Mouse (Mus musculus): ENCODE data around the gene Cd96. TPM values are rescaled to one million over a fixed set of nuclear protein-coding genes. Genes with fewer than 3 reads are reported as not detected.

Gene Cd96
- total and polyA plus RNA-seq, 3 experiments: not detected

DNA sequence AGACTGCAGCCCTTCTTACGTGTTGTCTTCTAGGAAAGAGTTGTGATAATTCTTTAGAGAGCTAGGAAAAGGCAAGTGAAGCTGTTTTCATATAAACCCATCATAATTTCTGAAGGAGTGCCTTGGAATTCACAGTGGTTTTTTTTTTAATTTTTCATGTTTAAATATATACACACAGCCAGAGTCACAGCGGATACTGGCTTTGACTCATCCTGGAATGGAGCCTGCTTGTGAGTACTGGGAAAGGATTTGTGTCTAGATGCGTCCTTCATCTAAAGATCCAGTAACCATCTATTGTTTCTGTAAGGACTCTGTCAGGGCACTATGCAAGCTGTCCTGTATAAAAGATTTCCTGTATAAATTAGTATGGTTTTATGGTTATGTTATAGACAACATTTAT lies 52.1 kb downstream of the Cd96 start:
- no peaks in the 10 kb centered on the region for H3K79me2 ChIP-seq (ENCODE audit: control insufficient read depth, insufficient read depth, low read length, poor library complexity)
- TF ChIP-seq TBP (IDR thresholded peaks at IDR 0.05; ENCODE audit: low read depth, low read length) (no peak), HCFC1 (IDR thresholded peaks at IDR 0.05; ENCODE audit: low read depth, low read length) (no peak), ELF1 (IDR thresholded peaks at IDR 0.05; ENCODE audit: low read depth, low read length) (no peak)

DNA sequence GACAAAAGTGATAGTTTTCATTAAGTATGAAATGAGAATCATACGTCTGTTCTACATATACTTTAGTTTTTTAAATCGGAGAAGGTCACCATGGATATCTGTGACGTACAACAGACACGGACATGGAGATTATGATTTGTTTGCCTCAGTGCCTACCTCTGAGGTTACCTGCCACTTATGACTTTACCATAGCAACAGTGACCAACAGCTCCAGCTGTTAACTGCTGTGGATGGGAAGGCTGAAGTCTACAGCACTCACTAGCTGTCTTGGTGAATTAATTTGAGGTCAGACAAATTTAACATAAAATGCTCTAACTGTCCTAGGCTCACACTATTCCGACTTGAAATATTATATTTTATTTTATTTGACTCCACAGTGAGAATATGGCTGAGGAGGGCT lies 56.8 kb downstream of the Cd96 start:
- H3K27ac ChIP-seq (ENCODE audit: control insufficient read depth, low read depth, low read length): no peak overlapping the region
- H3K9ac ChIP-seq (ENCODE audit: control insufficient read depth, low read depth, low read length, poor library complexity, severe bottlenecking): no peak overlapping the region
- H3K4me3 ChIP-seq (ENCODE audit: control insufficient read depth in 1 of 2, insufficient read depth in 1 of 2, low read depth in 2 of 2, low read length in 2 of 2): no peak overlapping the region
- no peaks in the 10 kb centered on the region for H3K9me3 ChIP-seq (replicated peaks; ENCODE audit: insufficient read depth, low read length)
- no peaks in the 10 kb centered on the region for H3K36me3 ChIP-seq (ENCODE audit: control insufficient read depth in 1 of 2, insufficient read depth in 2 of 2, low read length in 2 of 2)
- H3K4me1 ChIP-seq (ENCODE audit: control insufficient read depth in 1 of 2, insufficient read depth in 2 of 2, low read length in 2 of 2): no peaks in the 10 kb centered on the region
- H3K27me3 ChIP-seq (ENCODE audit: control insufficient read depth in 1 of 2, insufficient read depth in 2 of 2, low read length in 2 of 2): no peaks in the 10 kb centered on the region
- TF ChIP-seq ZNF384 (IDR thresholded peaks at IDR 0.05; ENCODE audit: low read depth, low read length): no peak
- no peaks in the 10 kb centered on the region for H3K79me2 ChIP-seq (ENCODE audit: control insufficient read depth, insufficient read depth, low read length, poor library complexity)
- no peak for DNase-seq (ENCODE audit: low read depth, low spot score)

More for the DNA sequence above, 52.1 kb downstream of the Cd96 start:
- Histone ChIP-seq H3K9me3 (replicated peaks; ENCODE audit: insufficient read depth, low read length) (no peaks in the 10 kb centered on the region), H3K27ac (ENCODE audit: control insufficient read depth, low read depth, low read length) (no peak overlapping the region), H3K4me3 (ENCODE audit: control insufficient read depth in 1 of 2, insufficient read depth in 1 of 2, low read depth in 2 of 2, low read length in 2 of 2) (no peak overlapping the region), H3K4me1 (ENCODE audit: control insufficient read depth in 1 of 2, insufficient read depth in 2 of 2, low read length in 2 of 2) (no peaks in the 10 kb centered on the region), H3K9ac (ENCODE audit: control insufficient read depth, low read depth, low read length, poor library complexity, severe bottlenecking) (no peak overlapping the region), H3K36me3 (ENCODE audit: control insufficient read depth in 1 of 2, insufficient read depth in 2 of 2, low read length in 2 of 2) (no peaks in the 10 kb centered on the region), H3K27me3 (ENCODE audit: control insufficient read depth in 1 of 2, insufficient read depth in 2 of 2, low read length in 2 of 2) (no peaks in the 10 kb centered on the region)
- no peak for DNase-seq (ENCODE audit: low read depth, low spot score)

DNA sequence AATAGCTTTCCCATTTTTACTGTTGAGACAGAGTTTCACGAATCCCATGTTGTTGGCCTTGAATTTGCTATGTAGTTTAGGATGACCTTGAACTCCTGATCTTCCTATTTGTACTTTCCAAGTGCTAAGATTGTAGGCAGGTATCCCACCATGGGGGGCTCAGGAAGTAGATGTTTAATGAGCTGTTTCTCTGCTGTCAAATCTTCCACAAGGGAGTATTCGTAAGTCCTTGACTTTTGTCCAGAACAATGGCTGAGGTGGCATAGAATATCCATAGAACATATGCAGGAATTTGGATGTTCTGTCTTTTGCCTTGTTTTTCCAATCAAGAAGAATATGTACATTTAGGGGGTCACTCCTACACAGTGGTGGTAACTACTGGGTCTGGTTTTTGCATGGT lies 73.1 kb downstream of the Cd96 start:
- TF ChIP-seq MAFK (IDR thresholded peaks at IDR 0.05; ENCODE audit: borderline replicate concordance, low read depth, low read length) (no peak), CHD2 (IDR thresholded peaks at IDR 0.05; ENCODE audit: low read length) (no peak), ZKSCAN1 (IDR thresholded peaks at IDR 0.05; ENCODE audit: low read depth, low read length) (no peak), CHD1 (IDR thresholded peaks at IDR 0.05; ENCODE audit: low read depth, low read length) (no peak), ETS1 (IDR thresholded peaks at IDR 0.05; ENCODE audit: low read depth, low read length) (no peak), TBP (IDR thresholded peaks at IDR 0.05; ENCODE audit: low read depth, low read length) (no peak), USF2 (IDR thresholded peaks at IDR 0.05; ENCODE audit: borderline replicate concordance in 1 of 2, insufficient read depth in 1 of 2, low read depth in 1 of 2, low read length in 2 of 2) (no peak), E2F4 (IDR thresholded peaks at IDR 0.05; ENCODE audit: borderline replicate concordance, low read depth, low read length) (no peak), MXI1 (IDR thresholded peaks at IDR 0.05; ENCODE audit: low read depth, low read length) (no peak), ZNF384 (IDR thresholded peaks at IDR 0.05; ENCODE audit: low read depth, low read length) (no peak), ZMIZ1 (IDR thresholded peaks at IDR 0.05; ENCODE audit: low read depth, low read length) (no peak)
- H3K36me3 ChIP-seq (ENCODE audit: control insufficient read depth in 1 of 2, insufficient read depth in 2 of 2, low read length in 2 of 2): no peaks in the 10 kb centered on the region
- no peak overlapping the region for H3K4me3 ChIP-seq (ENCODE audit: control insufficient read depth in 1 of 2, insufficient read depth in 1 of 2, low read depth in 2 of 2, low read length in 2 of 2)
- H3K9ac ChIP-seq (ENCODE audit: control insufficient read depth, low read depth, low read length, poor library complexity, severe bottlenecking): no peak overlapping the region
- no peaks in the 10 kb centered on the region for H3K9me3 ChIP-seq (replicated peaks; ENCODE audit: insufficient read depth, low read length)
- H3K4me1 ChIP-seq (ENCODE audit: control insufficient read depth in 1 of 2, insufficient read depth in 2 of 2, low read length in 2 of 2): no peaks in the 10 kb centered on the region
- H3K79me2 ChIP-seq (ENCODE audit: control insufficient read depth, insufficient read depth, low read length, poor library complexity): no peaks in the 10 kb centered on the region
- no peak for DNase-seq (ENCODE audit: low read depth, low spot score)
- no peak overlapping the region for H3K27ac ChIP-seq (ENCODE audit: control insufficient read depth, low read depth, low read length)
- no peaks in the 10 kb centered on the region for H3K27me3 ChIP-seq (ENCODE audit: control insufficient read depth in 1 of 2, insufficient read depth in 2 of 2, low read length in 2 of 2)

All from MEL (cell line).